Mouse (Mus musculus) lung, adult 2 months (tissue): ENCODE results near the gene Mrpl12.

Experiments used
- CTCF ChIP-seq: fragments of 200-500 bp; IDR thresholded peaks from 2 replicates; pipeline ENCODE4 v1.5.1; 2011; ENCODE audit warnings: mild to moderate bottlenecking, low read length, control low read depth; ENCODE audit not compliant: insufficient read depth
- POLR2A ChIP-seq: fragments of 200-500 bp; IDR thresholded peaks from 2 replicates; pipeline ENCODE4 v1.6.1; 2011; ENCODE audit warnings: low read depth, mild to moderate bottlenecking, control low read depth, low read length, borderline replicate concordance; ENCODE audit errors: extremely low read depth

DNA sequence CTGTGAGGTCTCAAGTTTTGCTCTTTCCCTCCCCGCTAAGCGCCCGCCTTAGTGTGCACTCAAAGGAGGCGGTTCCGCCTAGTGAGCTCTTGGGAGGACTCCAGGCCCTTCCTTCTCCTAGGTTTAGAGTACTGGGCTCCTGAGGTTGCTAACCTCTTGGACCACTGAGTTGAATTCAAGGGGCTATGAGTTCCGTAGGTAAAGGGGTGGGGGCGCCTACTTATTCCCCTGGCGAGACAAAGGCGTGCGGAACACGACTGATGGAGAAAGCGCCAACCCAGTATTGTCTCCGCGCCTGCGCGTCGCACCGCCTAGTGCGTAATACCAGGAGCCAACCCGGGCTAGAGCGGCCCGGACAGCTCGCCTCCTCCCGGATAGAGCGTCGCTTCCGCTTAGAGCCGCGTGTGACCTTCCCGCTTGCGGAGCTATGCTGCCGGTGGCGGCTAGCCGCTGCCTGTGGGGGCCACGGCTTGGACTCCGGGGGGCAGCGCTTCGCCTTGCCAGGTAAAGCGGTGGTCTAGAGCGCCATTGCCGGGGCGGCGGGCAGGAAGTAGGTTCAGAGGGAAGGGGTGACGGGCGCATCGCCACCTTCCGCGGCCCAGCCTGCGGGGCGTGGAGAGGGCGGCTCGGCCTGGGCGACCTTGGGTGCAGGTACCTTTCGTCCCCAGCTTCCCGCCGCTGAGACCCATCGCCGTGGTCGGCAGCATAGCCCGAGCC lies at the start of gene Mrpl12:
- TF ChIP-seq POLR2A (peak; percentile 81; the same call in 1 of the 2 replicates), CTCF (no peak)
